Comparison of ENCODE assay signal across 28 mouse cellular contexts in the genomic region with DNA sequence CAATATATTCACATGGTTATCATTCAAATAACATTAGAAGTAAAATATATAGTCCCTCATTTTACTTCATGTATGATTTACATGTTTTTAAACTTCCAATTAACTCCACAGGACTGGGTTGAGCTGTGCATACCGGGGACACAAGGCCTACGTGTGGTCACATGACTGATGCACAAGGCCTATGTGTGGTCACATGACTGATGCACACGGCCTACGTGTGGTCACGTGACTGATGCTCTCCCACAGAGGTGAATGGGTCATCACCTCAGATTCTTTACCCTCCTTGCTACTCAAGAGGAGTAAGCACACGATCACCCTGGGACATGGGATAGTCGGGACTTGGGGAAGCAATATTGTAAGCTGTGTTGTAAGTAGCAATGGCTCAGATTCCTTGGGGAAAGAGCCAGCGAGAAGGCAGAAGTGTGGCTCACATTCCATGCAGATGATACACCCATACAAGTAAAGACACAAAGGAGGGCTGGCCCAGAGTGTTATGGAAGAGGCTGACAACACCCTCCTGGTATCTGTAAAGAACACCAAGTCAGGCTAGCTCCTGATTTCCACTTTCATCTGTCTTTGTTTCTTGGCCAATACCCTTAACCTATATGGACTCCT. TPM values are rescaled to one million over a fixed set of nuclear protein-coding genes. Genes with fewer than 3 reads are reported as not detected.
DNase-seq lines count a peak whose midpoint lies in the region; ATAC-seq and TF ChIP-seq lines count a peak whose summit lies in the region.
"Had no signal": no experiment of that assay in that cellular context is flagged by ENCODE, and none has a peak within 500 bp of the region (broad histone marks: within the 10 kb centered on the region; RNA-seq: fewer than 3 reads in every experiment).

No protein-coding gene starts in this region.

- no peak for TF ChIP-seq RAD21 in CH12.LX (IDR thresholded peaks at IDR 0.05; ENCODE audit: low read depth, low read length)

- no peak for ATAC-seq in megakaryocyte, adult 5-6 weeks (ENCODE audit: poor library complexity, severe bottlenecking)
- ATAC-seq in neural tube, embryonic 15.5 days (ENCODE audit: low FRiP score): no peak
- no peak for ATAC-seq in kidney, embryonic 15.5 days (replicated peaks; ENCODE audit: low FRiP score)
- ATAC-seq: CD4-positive, CD25-positive, alpha-beta regulatory T cell, adult 4 months; forebrain, embryonic 14.5 days; forebrain, embryonic 16.5 days had no signal

- no peaks in the 10 kb centered on the region for H3K79me2 ChIP-seq in CH12.LX (replicated peaks; ENCODE audit: control insufficient read depth, extremely low read depth, insufficient read depth, poor library complexity, severe bottlenecking)

- DNase-seq in 3T3-L1 (ENCODE audit: low read depth, low spot score) (peak; percentile 67), CH12.LX (ENCODE audit: extremely low read depth) (no peak), NIH3T3 (ENCODE audit: low read depth) (peak; percentile 49)
- DNase-seq in frontal cortex, postnatal 10 days (ENCODE audit: low spot score in 2 of 2): no peak
- DNase-seq: adrenal gland, adult 2 months; adrenal gland, postnatal 10 days; adrenal gland, postnatal 25 days; cerebellum, adult 11 months; cerebellum, adult 18-20 months; cerebellum, adult 8-10 months; cerebellum, adult 9-11 months; cerebellum, postnatal 14 days; cerebellum, postnatal 36 days; embryo, embryonic 11 days had no signal

- TF ChIP-seq POLR2A in CH12.LX (IDR thresholded peaks at IDR 0.05; ENCODE audit: low read depth, low read length): no peak

- peaks cover 4% of the 10 kb centered on the region; the same call in 1 of the 2 replicates for H3K4me1 ChIP-seq in megakaryocyte, embryonic 14.5 days
- H3K4me1 ChIP-seq in CH12.LX (ENCODE audit: control insufficient read depth in 1 of 2, insufficient read depth in 2 of 2): 0 out of 4 replicates have a peak, but pooled peaks cover 0 to 3% of the 10 kb centered on the region in 2 experiments
- H3K4me1 ChIP-seq in neural tube, embryonic 15.5 days: no peaks in the 10 kb centered on the region
- no peaks in the 10 kb centered on the region for H3K4me1 ChIP-seq in kidney, embryonic 15.5 days
- H3K4me1 ChIP-seq: embryonic facial prominence, embryonic 13.5 days; embryonic facial prominence, embryonic 15.5 days; forebrain, embryonic 10.5 days; forebrain, embryonic 12.5 days had no signal

- H3K9ac ChIP-seq in CH12.LX (ENCODE audit: insufficient read depth, low read depth): no peak overlapping the region
- H3K9ac ChIP-seq in neural tube, embryonic 15.5 days (replicated peaks): no peak overlapping the region
- H3K9ac ChIP-seq in kidney, embryonic 15.5 days: no peak overlapping the region
- H3K9ac ChIP-seq: embryonic facial prominence, embryonic 13.5 days; embryonic facial prominence, embryonic 15.5 days; forebrain, embryonic 12.5 days had no signal

- TF ChIP-seq CTCF in CH12.LX (conservative IDR thresholded peaks at IDR 0.05 in 1 of 2, IDR thresholded peaks at IDR 0.05 in 1 of 2; ENCODE audit: low read depth in 2 of 2, low read length in 2 of 2): no peak

- H3K36me3 ChIP-seq in megakaryocyte, embryonic 14.5 days (replicated peaks; ENCODE audit: low read length): no peaks in the 10 kb centered on the region
- H3K36me3 ChIP-seq in CH12.LX (replicated peaks in 1 of 2; ENCODE audit: control insufficient read depth in 1 of 2, insufficient read depth in 1 of 2, low read length in 1 of 2): no peaks in the 10 kb centered on the region
- H3K36me3 ChIP-seq in neural tube, embryonic 15.5 days: no peaks in the 10 kb centered on the region
- H3K36me3 ChIP-seq in kidney, embryonic 15.5 days: no peaks in the 10 kb centered on the region
- H3K36me3 ChIP-seq: embryonic facial prominence, embryonic 13.5 days; embryonic facial prominence, embryonic 15.5 days; forebrain, embryonic 10.5 days; forebrain, embryonic 12.5 days had no signal

- in situ Hi-C loops in CH12.LX (cut with MboI; ENCODE audit: low pct_ligation_motif_present, low pct_unique_long_range_greater_than_20kb, low sequenced_read_pairs): loop anchor here (5.0 to 25.0 kb wide), 3 partner anchors 152 to 698 kb away; no protein-coding TSS in a partner anchor

- dilution Hi-C loops in CH12.LX (cut with MboI; ENCODE audit: extremely low pct_ligation_motif_present, extremely low pct_unique_long_range_greater_than_20kb, low sequenced_read_pairs): no loop called here

- H3K27ac ChIP-seq in CH12.LX (ENCODE audit: insufficient read depth, low read depth): no peak overlapping the region
- H3K27ac ChIP-seq in neural tube, embryonic 15.5 days (replicated peaks): no peak overlapping the region
- H3K27ac ChIP-seq in kidney, embryonic 15.5 days: no peak overlapping the region
- H3K27ac ChIP-seq: embryonic facial prominence, embryonic 13.5 days; embryonic facial prominence, embryonic 15.5 days; forebrain, embryonic 10.5 days; forebrain, embryonic 12.5 days had no signal

- 95% methylated on average over 8 of the region's 8 CpGs for WGBS in neural tube, embryonic 15.5 days
- WGBS in kidney, embryonic 15.5 days: 90% methylated on average over 8 of the region's 8 CpGs

- H3K9me3 ChIP-seq in megakaryocyte, embryonic 14.5 days: no peaks in the 10 kb centered on the region
- no peaks in the 10 kb centered on the region for H3K9me3 ChIP-seq in CH12.LX (replicated peaks; ENCODE audit: low read length)
- no peaks in the 10 kb centered on the region for H3K9me3 ChIP-seq in neural tube, embryonic 15.5 days (replicated peaks)
- H3K9me3 ChIP-seq in kidney, embryonic 15.5 days (replicated peaks): no peaks in the 10 kb centered on the region
- H3K9me3 ChIP-seq: embryonic facial prominence, embryonic 13.5 days; embryonic facial prominence, embryonic 15.5 days; forebrain, embryonic 10.5 days; forebrain, embryonic 12.5 days had no signal

- no peak overlapping the region for H3K4me2 ChIP-seq in CH12.LX (ENCODE audit: insufficient read depth, low read depth, poor library complexity, severe bottlenecking)
- no peak overlapping the region for H3K4me2 ChIP-seq in neural tube, embryonic 15.5 days
- no peak overlapping the region for H3K4me2 ChIP-seq in kidney, embryonic 15.5 days
- H3K4me2 ChIP-seq: embryonic facial prominence, embryonic 13.5 days; embryonic facial prominence, embryonic 15.5 days; forebrain, embryonic 12.5 days had no signal

- H3K4me3 ChIP-seq in megakaryocyte, embryonic 14.5 days (replicated peaks): peak overlapping the region; percentile 54
- H3K4me3 ChIP-seq in CH12.LX (replicated peaks in 1 of 3; ENCODE audit: low read depth in 2 of 3, low read length in 2 of 3, poor library complexity in 1 of 3): no peak overlapping the region
- H3K4me3 ChIP-seq in neural tube, embryonic 15.5 days (replicated peaks): no peak overlapping the region
- H3K4me3 ChIP-seq in kidney, embryonic 15.5 days (replicated peaks): no peak overlapping the region
- H3K4me3 ChIP-seq: embryonic facial prominence, embryonic 13.5 days; embryonic facial prominence, embryonic 15.5 days; erythroblast, embryonic 14.5 days; forebrain, embryonic 10.5 days; forebrain, embryonic 12.5 days had no signal

- TF ChIP-seq EP300 in CH12.LX (IDR thresholded peaks at IDR 0.05; ENCODE audit: low read length): no peak

- H3K27me3 ChIP-seq in megakaryocyte, embryonic 14.5 days (replicated peaks): no peaks in the 10 kb centered on the region
- no peaks in the 10 kb centered on the region for H3K27me3 ChIP-seq in CH12.LX (replicated peaks)
- H3K27me3 ChIP-seq in neural tube, embryonic 15.5 days (replicated peaks): no peaks in the 10 kb centered on the region
- no peaks in the 10 kb centered on the region for H3K27me3 ChIP-seq in kidney, embryonic 15.5 days
- H3K27me3 ChIP-seq: embryonic facial prominence, embryonic 13.5 days; embryonic facial prominence, embryonic 15.5 days; forebrain, embryonic 12.5 days had no signal

TF ChIP-seq in CH12.LX, 34 proteins besides CTCF, POLR2A, EP300 and RAD21:
- TF ChIP-seq PAX5 (IDR thresholded peaks at IDR 0.05; ENCODE audit: low read length) (no peak), USF2 (conservative IDR thresholded peaks at IDR 0.05; ENCODE audit: low read depth, low read length) (peak; percentile 64), BHLHE40 (IDR thresholded peaks at IDR 0.05; ENCODE audit: low read depth, low read length) (peak; percentile 68), ZKSCAN1 (IDR thresholded peaks at IDR 0.05; ENCODE audit: borderline replicate concordance, low read depth, low read length) (no peak), USF1 (IDR thresholded peaks at IDR 0.05; ENCODE audit: low read depth, low read length) (peak; percentile 53; the same call in 1 of the 2 replicates), IRF4 (IDR thresholded peaks at IDR 0.05; ENCODE audit: low read depth, low read length) (no peak), MXI1 (IDR thresholded peaks at IDR 0.05; ENCODE audit: low read depth, low read length) (no peak)

RNA-seq across cellular contexts. Expression of a gene that starts 44.3 kb away (rescaled TPM):
- 0.48 TPM in 1 of 2 replicates, not detected in the other for polyA plus RNA-seq in megakaryocyte, embryonic 14.5 days (2012; ENCODE audit: insufficient read depth, low replicate concordance)
- total RNA-seq in megakaryocyte, adult 5-6 weeks (2015): 4.2 and 7.3 TPM in 2 replicates
- 5.7 and 8.9 TPM in 2 replicates for total RNA-seq in megakaryocyte, adult 5-6 weeks (2017)
- total RNA-seq in CH12.LX (2012; rRNA removed): 0.13 TPM in 1 of 2 replicates, not detected in the other
- not detected in 2 replicates for total RNA-seq in CH12.LX (2014; rRNA removed)
- not detected in 2 replicates for polyA plus RNA-seq in CH12.LX (2012; ENCODE audit: insufficient read length, low read depth)
- 0.04 and 0.63 TPM in 2 replicates for polyA plus RNA-seq in neural tube, embryonic 15.5 days (2015; fragmentation: Nextera tagmentation; extraction: Ambion mirVana)
- 0.38 and 0.51 TPM in 2 replicates for polyA plus RNA-seq in kidney, embryonic 15.5 days (2015; fragmentation: Nextera tagmentation; extraction: Ambion mirVana)
- total RNA-seq: ES-E14 had no signal
- polyA plus RNA-seq: embryonic facial prominence, embryonic 11.5 days; forebrain, embryonic 10.5 days; forebrain, embryonic 12.5 days; forebrain, embryonic 14.5 days had no signal

Comparison
In these comparisons a context has a peak if more than half of its experiments do, and no peak if none do; other contexts are left out.
1. DNase-seq: peak in 3T3-L1 (single experiment) and NIH3T3 (single experiment); none in CH12.LX (single experiment) and frontal cortex, postnatal 10 days (0 of 2).